Mouse (Mus musculus) lung, postnatal 0 days (tissue): ENCODE results near the gene Tbce.

Experiments
- CTCF ChIP-seq: IDR thresholded peaks from 2 replicates; pipeline ENCODE4 v1.5.1; 2016; ENCODE audit warnings: antibody characterized with exemption, mild to moderate bottlenecking
- EP300 ChIP-seq: IDR thresholded peaks from 2 replicates; pipeline ENCODE4 v1.6.1; 2016; ENCODE audit warnings: antibody characterized with exemption, mild to moderate bottlenecking, control low read depth

- TF ChIP-seq CTCF (no peak), EP300 (no peak)
Measured at GRCm38 (mm10) chr13:14018283-14018682, 21.2 kb downstream of the Tbce start.
